Mouse (Mus musculus) T-helper 17 cell (primary cell): ENCODE measurements around the gene Stx4a.
"Not testable (repeated sequence)": the region's sequence is repeated elsewhere in the genome, so short reads cannot be mapped to it uniquely, and the experiment has no call there.

Source experiments
- in situ Hi-C, 2 experiments: fragments of 300-600 bp; cut with MboI, MseI; formaldehyde crosslinking; loops; 1 replicate in 1 of 2; 2 replicates in 1 of 2; pipeline ENCODE4 v1.15.1; 2025; ENCODE audit warnings: high pct_unique_total_duplicates in 2 of 2

The Stx4a gene

DNA sequence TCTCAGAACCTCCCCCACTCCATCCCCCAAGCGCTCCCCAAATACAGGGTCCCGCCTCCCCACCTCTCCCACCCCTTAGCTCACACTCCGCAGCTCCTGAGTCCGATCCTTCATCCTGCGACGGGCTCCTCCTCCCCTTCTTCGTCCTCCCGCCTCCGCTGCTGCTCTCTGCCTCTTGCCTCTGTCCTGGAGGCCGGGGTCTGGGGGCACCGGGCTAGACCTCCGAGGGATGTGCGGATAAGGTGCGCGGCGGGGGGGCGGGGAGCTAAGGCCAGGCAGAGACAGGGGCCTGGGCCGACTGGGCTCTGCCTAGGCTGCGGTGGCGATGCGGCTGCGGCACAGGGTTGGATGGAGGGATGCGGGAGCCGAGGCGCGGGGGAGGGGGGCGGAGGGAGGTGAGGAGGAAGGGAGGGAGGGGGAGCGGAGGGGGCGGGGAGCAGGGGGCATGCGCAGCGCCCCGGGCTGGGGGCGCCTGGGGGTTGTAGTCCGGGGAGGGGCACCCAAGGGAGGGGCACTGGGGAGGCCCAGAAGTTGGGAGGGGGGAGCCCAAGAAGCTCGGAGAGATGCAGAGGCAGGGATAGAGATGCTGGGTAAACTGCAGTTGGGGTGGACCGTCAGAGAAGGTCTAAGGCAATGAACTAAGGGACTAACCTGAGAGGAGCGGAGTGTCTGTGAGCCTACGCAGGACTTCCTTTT is at the start of gene Stx4a, which contains the start of gene Stx1b:
TSS of gene Stx4a (plus strand) at position 119 of the 696 bp plus-strand sequence.
TSS of gene Stx1b (minus strand) at position 374 of the 696 bp plus-strand sequence.
- in situ Hi-C loops, result no loop called here

DNA sequence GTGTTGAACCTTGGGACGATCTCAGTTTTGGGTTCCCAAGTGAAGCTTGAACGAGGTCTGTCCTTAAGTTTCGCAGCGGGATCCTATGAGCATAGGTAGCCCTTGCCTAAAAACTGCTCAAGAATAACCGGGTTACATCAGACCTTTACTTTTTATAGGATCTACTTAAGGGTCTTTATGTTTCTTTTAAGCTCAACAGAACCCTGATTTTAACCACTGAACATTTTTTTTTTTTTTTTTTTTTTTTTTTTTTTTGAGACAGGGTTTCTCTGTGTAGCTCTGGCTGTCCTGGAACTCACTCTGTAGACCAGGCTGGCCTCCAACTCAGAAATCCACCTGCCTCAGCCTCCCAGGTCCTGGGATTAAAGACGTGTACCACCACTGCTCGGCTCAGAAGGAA is 48.3 kb upstream of the Stx4a start:
- in situ Hi-C loops, result not testable (repeated sequence)

DNA sequence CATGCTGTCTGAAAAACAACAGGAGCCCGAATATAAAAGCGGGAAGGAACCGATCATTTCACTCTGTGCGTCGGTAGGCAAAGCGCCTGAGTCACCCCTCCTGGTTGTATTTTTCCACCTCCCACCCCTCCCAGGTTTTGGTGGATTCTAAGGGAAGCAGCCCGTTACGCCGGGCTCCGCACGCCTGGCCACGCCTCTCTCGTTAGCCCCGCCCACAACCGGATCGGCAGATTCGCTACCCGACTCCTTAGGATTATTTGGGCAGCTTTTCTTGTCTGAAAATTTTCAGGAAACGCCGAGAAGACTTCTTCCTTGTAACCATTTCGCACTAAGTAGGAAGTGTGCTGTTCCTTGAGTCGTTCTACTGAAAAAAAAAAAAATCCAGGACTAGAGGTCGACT is 47.7 kb upstream of the Stx4a start, which contains the start of gene Setd1a:
TSS of gene Setd1a (plus strand) at position 245 of the 400 bp plus-strand sequence.
- in situ Hi-C loops, result no loop called here

DNA sequence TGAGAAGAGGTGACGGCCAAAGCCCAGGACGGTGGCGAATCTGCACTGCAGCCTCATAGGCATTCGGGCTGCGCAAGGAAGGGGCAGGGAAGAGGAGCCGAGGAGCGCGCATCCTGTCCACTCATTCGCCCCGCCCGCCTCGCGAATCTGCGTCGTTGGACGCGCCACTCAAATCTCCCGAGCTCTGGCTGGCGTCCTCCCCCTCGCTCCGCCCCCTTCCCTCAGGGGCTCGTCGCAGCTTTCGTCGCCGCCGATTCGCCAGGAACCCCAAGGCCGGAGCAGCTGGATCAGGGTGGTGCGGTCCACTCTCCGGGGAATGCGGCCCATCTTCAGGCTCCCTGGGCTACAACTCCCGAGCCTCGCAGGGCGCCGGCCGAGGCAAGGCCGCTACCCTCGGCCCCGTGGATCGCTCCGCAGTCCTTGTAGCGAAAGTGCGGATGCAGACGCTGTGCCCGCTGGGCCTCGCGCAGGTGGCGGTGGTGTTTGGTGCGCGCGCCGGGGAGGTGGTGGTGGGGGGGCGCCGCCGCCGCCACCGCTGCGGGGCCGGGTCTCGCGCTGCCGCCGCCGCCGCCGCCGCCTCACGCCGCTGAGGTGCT is 47.1 kb upstream of the Stx4a start:
- in situ Hi-C loops, result no loop called here

DNA sequence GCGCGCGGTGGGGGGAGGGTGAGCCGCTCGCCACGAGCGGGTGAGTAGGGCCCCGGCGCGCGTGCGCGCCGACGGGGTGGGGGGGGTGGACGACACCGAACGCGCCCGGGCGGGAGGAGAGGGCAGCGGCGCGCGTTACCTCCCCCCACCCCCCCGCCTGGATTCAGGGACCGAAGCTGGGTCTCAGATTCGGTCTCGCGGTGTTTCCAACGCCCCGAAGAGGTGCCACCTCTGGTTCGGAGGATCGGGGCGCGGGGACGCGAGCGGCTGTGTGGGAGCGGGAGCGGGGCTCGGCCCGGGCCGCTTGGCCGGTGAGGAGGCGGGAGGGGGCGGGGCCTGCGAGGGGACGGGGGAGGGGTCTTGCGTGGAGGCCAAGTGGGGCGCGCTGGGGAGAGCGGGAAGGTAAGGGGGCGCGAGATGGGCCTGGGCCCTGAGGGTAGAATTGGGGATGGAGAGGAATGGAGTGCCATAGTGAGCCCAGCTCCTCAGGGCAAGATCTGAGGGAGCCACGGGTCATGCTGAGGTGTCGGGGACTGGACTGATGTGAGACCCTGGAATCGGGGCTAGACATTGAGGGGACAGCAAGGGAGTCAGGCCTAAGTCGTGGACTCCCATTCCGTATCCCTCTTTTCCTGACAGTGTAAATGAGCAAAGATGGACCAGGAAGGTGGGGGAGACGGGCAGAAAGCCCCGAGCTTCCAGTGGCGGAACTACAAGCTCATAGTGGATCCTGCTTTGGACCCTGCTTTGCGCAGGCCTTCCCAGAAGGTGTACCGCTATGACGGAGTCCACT is 46.4 kb upstream of the Stx4a start:
- in situ Hi-C loops, result no loop called here

DNA sequence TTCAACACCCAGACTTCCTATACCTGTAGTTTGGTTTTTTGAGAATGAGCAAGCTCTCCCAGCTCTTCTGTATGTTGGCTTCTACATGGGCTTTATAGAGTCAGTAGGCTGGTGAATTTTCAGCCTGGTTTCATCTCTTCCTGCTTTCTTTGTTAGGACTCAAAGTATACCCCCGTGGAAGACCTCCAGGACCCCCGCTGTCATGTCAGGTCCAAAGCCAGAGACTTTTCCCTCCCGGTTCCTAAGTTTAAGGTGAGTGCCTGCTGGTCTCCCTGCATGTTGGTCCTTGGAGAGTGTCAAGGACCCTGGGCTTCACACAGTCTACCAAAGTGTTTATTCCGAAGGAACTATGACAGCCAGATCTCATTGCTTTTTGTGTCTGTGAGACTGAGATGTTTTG is 45.7 kb upstream of the Stx4a start:
- in situ Hi-C loops, result no loop called here

DNA sequence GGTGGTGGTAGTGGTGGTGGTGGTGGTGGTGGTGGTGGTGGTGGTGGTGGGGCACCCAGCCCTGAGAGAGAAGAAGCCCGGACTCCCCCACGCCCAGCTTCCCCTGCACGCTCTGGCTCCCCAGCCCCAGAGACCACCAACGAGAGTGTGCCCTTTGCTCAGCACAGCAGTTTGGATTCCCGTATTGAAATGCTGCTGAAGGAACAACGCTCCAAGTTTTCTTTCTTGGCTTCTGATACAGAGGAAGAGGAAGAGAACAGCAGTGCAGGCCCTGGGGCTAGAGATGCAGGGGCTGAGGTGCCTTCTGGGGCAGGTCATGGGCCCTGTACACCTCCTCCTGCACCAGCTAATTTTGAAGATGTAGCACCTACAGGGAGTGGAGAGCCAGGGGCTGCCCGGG is 38.8 kb upstream of the Stx4a start, which contains the start of gene Gm49388:
TSS of gene Gm49388 (plus strand) at position 301 of the 400 bp plus-strand sequence.
- in situ Hi-C loops, result no loop called here

DNA sequence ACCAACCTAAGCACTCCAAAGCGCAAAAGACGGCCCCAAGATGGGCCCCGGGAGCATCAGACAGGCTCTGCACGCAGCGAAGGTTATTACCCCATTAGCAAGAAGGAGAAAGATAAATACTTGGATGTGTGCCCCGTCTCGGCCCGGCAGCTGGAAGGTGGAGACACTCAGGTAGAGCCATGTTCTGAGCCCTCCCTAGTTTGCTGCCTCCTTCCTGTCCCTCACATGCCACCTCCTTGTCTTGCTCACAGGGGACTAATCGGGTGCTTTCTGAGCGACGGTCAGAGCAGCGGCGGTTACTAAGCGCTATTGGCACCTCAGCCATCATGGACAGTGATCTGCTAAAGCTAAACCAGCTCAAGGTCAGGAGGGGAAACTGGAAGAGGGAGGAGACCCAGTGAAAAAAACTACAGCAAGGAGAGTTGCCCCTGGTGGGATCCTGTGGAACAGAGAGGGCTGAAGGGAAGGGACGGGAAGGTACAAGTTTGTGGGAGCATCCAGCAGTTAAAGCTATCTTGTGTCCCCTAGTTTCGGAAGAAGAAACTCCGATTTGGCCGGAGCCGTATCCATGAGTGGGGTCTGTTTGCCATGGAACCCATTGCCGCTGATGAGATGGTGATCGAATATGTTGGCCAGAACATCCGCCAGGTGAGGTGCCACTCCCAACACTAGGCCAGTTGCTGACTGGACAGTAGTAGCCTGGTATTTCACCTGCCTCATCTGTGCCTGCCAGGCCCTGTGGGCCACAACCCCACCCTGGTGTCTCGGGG is 26.8 kb upstream of the Stx4a start:
- in situ Hi-C loops, result no loop called here

DNA sequence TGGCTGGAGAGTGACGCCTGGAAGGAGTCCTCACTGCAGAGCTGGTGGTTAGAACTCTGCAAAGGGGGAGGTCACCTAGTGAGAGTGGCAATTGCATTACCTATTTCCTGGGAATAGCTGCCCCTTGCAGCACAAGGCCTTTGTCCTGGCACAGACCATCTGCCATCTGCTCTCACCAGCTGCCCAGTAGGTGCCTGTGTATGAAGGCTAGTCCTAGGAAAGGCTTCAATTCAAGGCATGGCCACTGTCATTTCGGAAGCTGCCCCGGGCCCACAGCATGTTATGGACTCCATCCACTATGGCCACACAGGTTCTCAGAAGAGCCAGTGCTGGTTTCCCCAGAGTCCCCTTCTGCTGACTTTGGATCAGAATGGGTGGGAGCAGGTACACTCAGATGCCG is 25.5 kb upstream of the Stx4a start:
- in situ Hi-C loops, result no loop called here

DNA sequence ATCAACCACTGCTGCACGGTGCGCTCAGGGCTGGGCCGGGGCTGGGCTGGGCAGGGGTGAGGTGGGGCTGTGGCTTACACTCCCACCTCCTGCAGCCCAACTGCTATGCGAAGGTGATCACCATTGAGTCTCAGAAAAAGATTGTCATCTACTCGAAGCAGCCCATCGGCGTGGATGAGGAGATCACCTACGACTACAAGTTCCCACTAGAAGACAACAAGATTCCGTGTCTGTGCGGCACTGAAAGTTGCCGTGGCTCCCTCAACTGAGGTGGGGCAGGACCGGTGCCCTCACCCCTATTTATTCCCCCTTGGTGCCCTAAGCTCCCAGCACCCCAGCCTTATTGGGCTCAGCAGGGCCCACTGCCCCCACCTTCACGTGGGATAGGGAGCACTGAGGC is 24.9 kb upstream of the Stx4a start:
- in situ Hi-C loops, result no loop called here

DNA sequence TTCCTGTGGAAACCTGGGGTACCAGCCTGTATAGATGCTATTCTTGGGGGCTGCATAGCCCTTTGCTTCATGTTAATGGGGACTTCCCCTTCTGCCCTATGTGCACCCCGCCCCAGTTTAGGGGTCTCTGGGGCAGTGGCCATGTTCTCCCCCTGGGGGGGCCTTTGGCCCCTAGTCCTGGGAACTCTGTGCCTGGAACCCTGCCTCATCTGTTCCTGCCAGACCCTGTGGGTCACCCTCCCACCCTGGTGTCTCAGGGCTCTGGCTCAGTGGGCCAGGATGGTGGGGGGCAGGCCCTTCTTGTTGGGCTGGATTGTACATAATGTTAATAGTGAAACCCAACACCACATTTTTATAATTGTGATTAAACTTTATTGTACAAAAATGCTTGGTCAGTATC is 24.4 kb upstream of the Stx4a start:
- in situ Hi-C loops, result no loop called here

DNA sequence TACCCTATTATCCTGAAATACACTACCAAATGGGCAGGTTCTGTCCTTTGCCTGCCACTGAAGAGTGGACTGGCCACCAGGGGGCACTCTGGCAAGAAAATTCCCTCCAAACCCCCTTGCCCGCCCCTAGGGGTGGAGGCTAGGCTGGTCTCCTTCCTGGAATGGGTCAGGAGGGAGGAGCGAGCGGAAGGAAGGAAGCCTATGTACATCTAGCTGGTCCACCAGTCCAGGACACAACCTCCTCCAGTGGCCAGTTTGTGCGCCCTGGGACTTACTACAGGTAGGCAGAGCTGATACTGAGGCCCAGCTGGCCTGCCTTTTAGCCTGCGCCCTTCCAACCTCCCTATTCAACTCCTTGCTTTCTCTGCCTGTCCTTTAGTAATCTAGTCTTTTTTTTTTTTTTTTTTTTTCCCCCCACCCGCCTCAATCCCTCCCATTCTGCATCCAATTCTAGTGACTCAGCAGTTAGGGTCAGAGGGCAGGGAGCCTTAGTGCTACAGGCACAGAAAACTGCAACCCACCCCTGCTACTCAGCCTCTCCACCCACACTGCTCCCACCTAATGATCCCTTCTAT is 23.6 kb upstream of the Stx4a start, which contains the start of gene Hsd3b7:
TSS of gene Hsd3b7 (plus strand) at position 170 of the 575 bp plus-strand sequence.
- in situ Hi-C loops, result no loop called here

DNA sequence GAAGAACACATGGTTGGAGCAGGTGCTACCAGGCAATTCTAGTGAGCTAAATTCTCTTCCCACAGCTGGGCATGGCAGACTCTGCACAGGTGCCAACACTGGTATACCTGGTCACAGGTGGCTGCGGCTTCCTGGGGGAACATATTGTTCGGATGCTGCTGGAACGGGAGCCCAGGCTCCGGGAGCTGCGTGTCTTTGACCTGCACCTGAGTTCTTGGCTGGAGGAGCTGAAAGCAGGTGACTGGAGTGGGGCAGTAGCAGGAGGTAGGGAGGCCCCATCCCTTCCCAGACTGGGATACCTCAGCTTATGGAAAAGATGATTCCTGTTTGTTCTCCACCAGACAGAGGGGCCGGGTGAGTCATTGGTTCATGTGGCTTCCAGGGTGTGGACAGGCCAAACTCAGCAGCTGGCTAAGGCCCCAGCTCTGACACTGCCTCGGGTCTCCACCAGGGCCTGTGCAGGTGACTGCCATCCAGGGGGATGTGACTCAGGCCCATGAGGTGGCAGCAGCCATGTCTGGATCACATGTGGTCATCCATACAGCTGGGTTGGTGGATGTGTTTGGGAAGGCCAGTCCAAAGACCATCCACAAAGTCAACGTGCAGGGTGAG is 23.0 kb upstream of the Stx4a start:
- in situ Hi-C loops, result no loop called here

DNA sequence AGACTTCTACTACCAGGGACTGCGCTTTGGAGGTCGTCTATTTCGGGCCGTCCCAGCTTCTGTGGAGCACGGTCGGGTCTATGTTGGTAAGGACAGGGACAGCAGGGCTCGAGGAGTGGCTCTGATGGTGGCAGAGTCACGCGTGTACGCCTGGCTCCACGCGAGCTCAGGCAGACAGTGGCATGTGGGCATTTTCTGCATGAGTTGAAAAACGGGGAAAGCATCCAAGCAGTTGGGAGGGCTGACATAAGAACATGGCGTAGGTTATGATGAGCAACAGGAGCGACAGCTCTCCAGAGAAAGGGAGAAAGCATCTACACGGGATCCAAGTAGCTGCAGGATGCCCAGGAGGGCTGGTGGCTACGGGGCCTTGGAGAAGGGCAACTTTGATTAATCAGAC is 21.8 kb upstream of the Stx4a start:
- in situ Hi-C loops, result no loop called here

DNA sequence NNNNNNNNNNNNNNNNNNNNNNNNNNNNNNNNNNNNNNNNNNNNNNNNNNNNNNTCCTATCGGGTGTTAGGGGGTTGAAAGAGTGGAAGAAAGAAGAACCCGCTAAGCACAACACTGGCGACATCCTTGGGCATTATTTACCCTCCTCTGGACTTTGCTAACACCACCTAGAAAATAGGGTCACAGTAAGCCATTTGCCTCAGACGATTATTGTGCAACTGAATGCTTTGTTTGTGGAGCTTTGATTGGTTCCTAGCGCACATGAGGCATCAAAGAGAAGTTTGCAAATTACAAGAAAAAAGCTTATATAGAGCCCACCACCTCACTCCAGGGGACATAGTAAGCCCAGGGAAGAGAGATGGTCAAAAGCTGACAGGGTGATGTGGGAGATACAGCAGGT is 15.3 kb upstream of the Stx4a start:
- in situ Hi-C loops, result no loop called here

DNA sequence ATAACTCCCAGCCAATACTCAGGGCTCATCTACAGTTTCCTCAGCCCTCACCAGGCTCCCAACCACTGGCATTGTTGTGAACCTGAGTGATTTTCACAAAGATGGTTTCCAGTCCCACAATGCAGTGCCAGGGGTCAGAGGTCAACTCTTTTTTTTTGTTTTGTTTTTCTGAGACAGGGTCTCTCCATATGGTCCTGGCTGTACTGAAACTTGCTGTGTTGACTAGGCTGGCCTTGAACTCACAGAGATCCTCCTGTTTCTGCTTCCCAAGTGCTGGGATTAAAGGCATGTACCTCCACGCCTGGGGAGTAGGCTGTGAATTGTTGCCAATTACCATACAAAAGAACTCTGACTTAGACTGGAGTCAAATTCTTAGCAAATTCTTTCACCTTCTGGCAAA is 14.2 kb upstream of the Stx4a start:
- in situ Hi-C loops, result no loop called here

DNA sequence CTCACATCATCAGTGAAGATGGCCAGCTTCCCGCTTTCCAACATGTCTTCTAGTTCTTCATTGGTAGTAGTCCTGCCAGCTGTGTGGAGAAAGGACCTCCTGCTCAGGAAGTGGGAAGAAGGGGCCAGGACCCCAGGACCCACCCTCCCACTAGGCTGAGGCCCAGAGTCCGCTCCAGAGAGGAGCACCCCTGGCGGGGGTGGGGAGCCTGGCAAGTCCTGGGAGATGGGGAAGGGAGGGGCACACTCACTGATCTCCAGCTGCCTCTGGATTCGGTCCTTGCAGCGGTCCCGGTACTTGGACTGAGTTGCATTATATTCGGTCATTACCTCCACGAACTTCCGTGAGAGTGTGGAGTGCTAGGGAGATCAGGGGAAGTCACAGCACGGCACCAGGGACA is 13.4 kb upstream of the Stx4a start:
- in situ Hi-C loops, result no loop called here

DNA sequence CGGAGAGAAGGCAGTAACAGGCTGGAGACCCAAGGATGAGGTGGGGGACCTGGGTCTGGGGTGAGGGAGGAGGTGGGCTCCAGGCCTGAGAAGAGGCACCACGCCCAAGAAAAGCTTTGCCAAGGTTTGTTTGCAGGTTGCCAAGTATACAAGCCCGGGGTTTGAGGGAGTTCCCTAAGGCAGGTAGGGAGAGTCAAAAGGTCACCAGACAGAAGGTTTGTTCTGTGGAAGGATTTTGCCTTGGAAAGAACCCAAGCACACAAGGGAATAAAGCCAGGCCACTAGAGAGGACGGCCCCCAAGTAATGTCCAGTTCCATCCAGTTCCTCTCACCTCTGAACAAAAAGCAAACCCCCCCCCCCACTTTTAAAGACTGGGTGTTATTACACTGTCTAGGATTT is 12.9 kb upstream of the Stx4a start:
- in situ Hi-C loops, result no loop called here

DNA sequence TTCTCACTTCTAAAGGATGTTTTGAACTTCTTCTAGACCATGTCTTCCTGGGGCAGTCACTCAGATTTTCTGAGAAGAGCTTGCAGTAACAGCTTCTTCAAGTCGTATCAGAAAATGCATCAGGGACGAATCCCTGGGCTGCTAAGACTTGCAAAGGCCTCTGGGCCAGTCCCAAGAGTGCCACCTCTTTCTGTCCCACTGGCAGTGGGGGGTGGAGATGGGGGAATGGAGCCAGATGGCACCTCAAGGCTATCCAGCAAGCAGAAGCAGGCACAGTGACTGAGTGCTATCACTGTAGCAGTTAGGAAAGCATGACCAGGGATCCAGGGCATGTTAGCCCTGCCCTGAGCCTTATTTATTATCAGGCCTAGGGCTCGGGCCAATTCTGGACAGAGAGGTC is 11.8 kb upstream of the Stx4a start:
- in situ Hi-C loops, result no loop called here

DNA sequence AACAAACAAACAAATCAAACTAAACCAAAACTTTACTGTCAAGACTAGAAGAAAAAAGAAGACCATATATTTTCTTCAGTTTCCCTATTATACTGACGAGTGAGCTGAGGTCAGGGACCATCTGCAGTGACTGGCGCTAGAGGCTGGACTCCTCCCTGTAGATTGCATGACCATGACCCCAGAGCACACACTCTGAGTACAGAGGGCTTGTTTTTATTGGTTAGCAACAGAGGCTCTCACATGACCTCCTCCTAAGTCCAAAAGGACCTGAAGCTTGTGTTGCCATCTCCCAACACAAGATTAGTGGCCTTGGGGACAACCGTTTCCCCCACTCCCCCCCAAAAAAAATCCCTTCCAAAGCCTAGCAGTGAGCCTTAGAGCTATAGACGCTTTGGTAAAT is 10.3 kb upstream of the Stx4a start:
- in situ Hi-C loops, result no loop called here
